Mouse (Mus musculus): Measurements from ENCODE around the gene Rapgef6.

DNA sequence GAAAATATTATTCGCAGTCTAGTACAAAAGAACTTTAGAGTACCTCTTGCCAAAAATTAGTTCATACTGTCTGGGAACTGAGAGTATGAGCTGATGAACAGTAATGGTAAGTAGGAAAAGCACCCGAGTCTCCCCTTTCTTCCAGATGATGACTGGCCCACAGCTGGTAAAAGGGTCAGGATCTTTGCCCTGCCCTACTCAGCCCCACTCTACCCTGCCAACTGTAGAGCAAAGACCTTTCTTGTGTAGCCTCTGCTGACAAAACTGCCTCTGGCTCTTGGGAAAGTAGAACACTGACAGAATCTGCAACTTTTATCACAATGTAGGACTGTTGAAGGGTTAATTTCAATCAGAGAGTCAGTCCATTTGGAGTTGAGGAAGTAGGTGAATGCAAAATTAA, 32.3 kb downstream of the Rapgef6 start:
- TF ChIP-seq CTCF (IDR thresholded peaks at IDR 0.05; ENCODE audit: borderline replicate concordance, control insufficient read depth, extremely low read depth, insufficient read depth, low read length, poor library complexity) (no peak), POLR2A (IDR thresholded peaks at IDR 0.05; ENCODE audit: control insufficient read depth, extremely low read depth, insufficient read depth, low read length, poor library complexity) (no peak)

Measured in thymus, adult 2 months (tissue).